Mouse (Mus musculus) liver, postnatal 0 days (tissue): ENCODE measurements around the gene Man1c1. TPM values are rescaled to one million over a fixed set of nuclear protein-coding genes. Genes with fewer than 3 reads are reported as not detected.

Experiments used
- ATAC-seq: fragments of 200-750 bp; cut with Nextera tagmentation; 2 replicates; pipeline ENCODE4 v1.8.0; 2017; ENCODE audit warnings: mild to moderate bottlenecking, moderate library complexity
- DNase-seq: peaks from one replicate; pipeline ENCODE4 v3.0.0-alpha.2; 2016
- H3K27ac ChIP-seq: fragments of 300-500 bp; sonication (generic); 2 replicates; pipeline ENCODE4 v1.5.1; 2014; ENCODE audit warnings: antibody characterized with exemption, moderate library complexity, mild to moderate bottlenecking, low read depth
- H3K27me3 ChIP-seq: fragments of 300-500 bp; sonication (generic); 2 replicates; pipeline ENCODE4 v1.6.1; 2014; ENCODE audit warnings: low read length, control low read depth, mixed read lengths; ENCODE audit not compliant: insufficient read depth
- H3K36me3 ChIP-seq: fragments of 300-500 bp; sonication (generic); replicated peaks from 2 replicates; pipeline ENCODE4 v1.6.1; 2014; ENCODE audit warnings: mild to moderate bottlenecking, control low read depth, low read length, moderate library complexity, mixed read lengths; ENCODE audit not compliant: insufficient read depth
- H3K4me1 ChIP-seq: fragments of 300-500 bp; sonication (generic); 2 replicates; pipeline ENCODE4 v1.6.1; 2014; ENCODE audit warnings: antibody characterized with exemption, mild to moderate bottlenecking, control low read depth; ENCODE audit not compliant: insufficient read depth
- H3K4me2 ChIP-seq: fragments of 300-500 bp; sonication (generic); 2 replicates; pipeline ENCODE4 v1.6.1; 2014; ENCODE audit warnings: low read depth, mild to moderate bottlenecking, low read length, moderate library complexity, mixed read lengths
- H3K4me3 ChIP-seq: fragments of 300-500 bp; sonication (generic); 2 replicates; pipeline ENCODE4 v1.5.1; 2014; ENCODE audit warnings: low read depth, low read length
- H3K9ac ChIP-seq: fragments of 300-500 bp; sonication (generic); replicated peaks from 2 replicates; pipeline ENCODE4 v1.6.1; 2014; ENCODE audit warnings: mild to moderate bottlenecking, moderate library complexity
- H3K9me3 ChIP-seq: fragments of 300-500 bp; sonication (generic); 2 replicates; pipeline ENCODE4 v1.6.1; 2016; ENCODE audit warnings: mild to moderate bottlenecking, control low read depth, low read length, mixed read lengths
- CTCF ChIP-seq: sonication (generic); IDR thresholded peaks from 2 replicates; pipeline ENCODE4 v1.5.1; 2016; ENCODE audit warnings: antibody characterized with exemption, low read depth
- EP300 ChIP-seq: IDR thresholded peaks from 2 replicates; pipeline ENCODE4 v1.6.1; 2016; ENCODE audit warnings: antibody characterized with exemption, low read depth, mild to moderate bottlenecking
- WGBS: fragments of 180-500 bp; shearing (Covaris S2); extraction: QIAGEN DNeasy Blood & Tissue Kit; methylation state at CpG from one replicate; pipeline ENCODE4 v1.1.7; 2014; ENCODE audit not compliant: insufficient replicate concordance; 5-methylcytosine and 5-hydroxymethylcytosine counted together
- polyA plus RNA-seq: library from polyadenylated mRNA; unstranded; fragments of >200 nt; fragmentation: Nextera tagmentation; extraction: Ambion mirVana; gene quantifications from 2 replicates; pipeline ENCODE4 v1.2.1, GENCODE M21; 2015

The Man1c1 gene
- polyA plus RNA-seq, 1 experiment from 2014 or later = 1.5 TPM

GRCm38 (mm10) chr4:134619489-134619870 lies 84.6 kb downstream of the Man1c1 start:
- Histone ChIP-seq H3K36me3 (no peaks in the 10 kb centered on the region), H3K4me2 (no peak overlapping the region), H3K4me1 (0 out of 2 replicates have a peak, but pooled peaks cover 2% of the 10 kb centered on the region), H3K4me3 (no peak overlapping the region), H3K27ac (no peak overlapping the region), H3K9ac (no peak overlapping the region), H3K9me3 (no peaks in the 10 kb centered on the region), H3K27me3 (no peaks in the 10 kb centered on the region)
- no peak for TF ChIP-seq CTCF
- ATAC-seq (no peak), DNase-seq (no peak)
- 83% methylated on average over 10 of the region's 10 CpGs for WGBS

- no peak overlapping the region for H3K4me2 ChIP-seq
- peak; percentile 51 for ATAC-seq
- no peaks in the 10 kb centered on the region for H3K9me3 ChIP-seq
- 51% methylated on average over 13 of the region's 13 CpGs for WGBS
- no peak for DNase-seq
- H3K9ac ChIP-seq = no peak overlapping the region
- no peaks in the 10 kb centered on the region for H3K27me3 ChIP-seq
- H3K4me3 ChIP-seq = no peak overlapping the region
- no peaks in the 10 kb centered on the region for H3K4me1 ChIP-seq
- TF ChIP-seq CTCF = no peak
- no peak for TF ChIP-seq EP300
- 0 out of 2 replicates have a peak overlapping the region, but pooled peaks have one; percentile 0 for H3K27ac ChIP-seq
- no peaks in the 10 kb centered on the region for H3K36me3 ChIP-seq
Observed at GRCm38 (mm10) chr4:134618810-134619488, 85.1 kb downstream of the Man1c1 start.

GRCm38 (mm10) chr4:134617779-134618178 lies 86.3 kb downstream of the Man1c1 start:
- DNase-seq (no peak), ATAC-seq (no peak)
- Histone ChIP-seq H3K4me3 (no peak overlapping the region), H3K27me3 (no peaks in the 10 kb centered on the region), H3K27ac (no peak overlapping the region), H3K4me2 (no peak overlapping the region), H3K4me1 (no peaks in the 10 kb centered on the region), H3K9ac (no peak overlapping the region), H3K9me3 (no peaks in the 10 kb centered on the region), H3K36me3 (no peaks in the 10 kb centered on the region)
- TF ChIP-seq CTCF = no peak
- WGBS = 70% methylated on average over 4 of the region's 4 CpGs

GRCm38 (mm10) chr4:134615929-134616625 lies 88.0 kb downstream of the Man1c1 start:
- DNase-seq (no peak), ATAC-seq (no peak)
- H3K4me2 ChIP-seq = no peak overlapping the region
- H3K27me3 ChIP-seq = no peaks in the 10 kb centered on the region
- H3K27ac ChIP-seq = no peak overlapping the region
- peaks cover 4% of the 10 kb centered on the region for H3K4me1 ChIP-seq
- H3K36me3 ChIP-seq = no peaks in the 10 kb centered on the region
- 84% methylated on average over 15 of the region's 15 CpGs for WGBS
- H3K9ac ChIP-seq = no peak overlapping the region
- no peak for TF ChIP-seq CTCF
- no peak for TF ChIP-seq EP300
- no peaks in the 10 kb centered on the region for H3K9me3 ChIP-seq
- H3K4me3 ChIP-seq = no peak overlapping the region

GRCm38 (mm10) chr4:134612070-134612667 lies 91.9 kb downstream of the Man1c1 start:
- H3K9me3 ChIP-seq = no peaks in the 10 kb centered on the region
- H3K4me1 ChIP-seq = peaks cover 4% of the 10 kb centered on the region
- no peak overlapping the region for H3K4me3 ChIP-seq
- H3K4me2 ChIP-seq = no peak overlapping the region; the same call in 1 of the 2 replicates
- no peak overlapping the region for H3K27ac ChIP-seq
- H3K9ac ChIP-seq = no peak overlapping the region
- WGBS = 51% methylated on average over 16 of the region's 16 CpGs
- H3K36me3 ChIP-seq = no peaks in the 10 kb centered on the region
- H3K27me3 ChIP-seq = no peaks in the 10 kb centered on the region
- no peak for ATAC-seq
- TF ChIP-seq CTCF = peak; percentile 23; the same call in 1 of the 2 replicates
- TF ChIP-seq EP300 = no peak
- no peak for DNase-seq

GRCm38 (mm10) chr4:134610616-134611015 lies 93.5 kb downstream of the Man1c1 start:
- no peak for TF ChIP-seq EP300
- TF ChIP-seq CTCF = no peak
- WGBS = 73% methylated on average over 3 of the region's 3 CpGs
- peak; percentile 48; the same call in 1 of the 2 replicates for ATAC-seq

More at GRCm38 (mm10) chr4:134610616-134611015, 93.5 kb downstream of the Man1c1 start:
- no peak for DNase-seq
- Histone ChIP-seq H3K27ac (no peak overlapping the region), H3K27me3 (no peaks in the 10 kb centered on the region), H3K4me3 (no peak overlapping the region), H3K4me2 (no peak overlapping the region), H3K9me3 (no peaks in the 10 kb centered on the region), H3K36me3 (no peaks in the 10 kb centered on the region), H3K4me1 (peaks cover 7% of the 10 kb centered on the region), H3K9ac (no peak overlapping the region)
